Mouse (Mus musculus) stomach, embryonic 14.5 days (tissue): ENCODE results near the gene Birc5. TPM values are rescaled to one million over a fixed set of nuclear protein-coding genes. Genes with fewer than 3 reads are reported as not detected.

Experiments used
- ATAC-seq: fragments of 200-750 bp; cut with Nextera tagmentation; 2 replicates; pipeline ENCODE4 v1.8.0; 2017; ENCODE audit warnings: low read depth, moderate TSS enrichment; ENCODE audit not compliant: insufficient number of reproducible peaks, insufficient read depth, low FRiP score
- H3K27ac ChIP-seq: fragments of 300-500 bp; sonication (generic); 2 replicates; pipeline ENCODE4 v1.5.1; 2014; ENCODE audit warnings: mild to moderate bottlenecking, low read length, moderate library complexity, mixed read lengths
- H3K27me3 ChIP-seq: fragments of 300-500 bp; sonication (generic); 2 replicates; pipeline ENCODE4 v1.6.1; 2014; ENCODE audit warnings: low read length, control low read depth, mixed read lengths; ENCODE audit not compliant: control insufficient read depth, insufficient read depth
- H3K36me3 ChIP-seq: fragments of 300-500 bp; sonication (generic); 2 replicates; pipeline ENCODE4 v1.6.1; 2014; ENCODE audit warnings: mild to moderate bottlenecking, control low read depth, low read length, moderate library complexity, mixed read lengths; ENCODE audit not compliant: control insufficient read depth, insufficient read depth
- H3K4me1 ChIP-seq: fragments of 300-500 bp; sonication (generic); 2 replicates; pipeline ENCODE4 v1.6.1; 2014; ENCODE audit warnings: low read length, control low read depth, mixed read lengths; ENCODE audit not compliant: control insufficient read depth, insufficient read depth
- H3K4me2 ChIP-seq: fragments of 300-500 bp; sonication (generic); replicated peaks from 2 replicates; pipeline ENCODE4 v1.6.1; 2014; ENCODE audit warnings: low read depth, low read length, control low read depth
- H3K4me3 ChIP-seq: fragments of 300-500 bp; sonication (generic); 2 replicates; pipeline ENCODE4 v1.5.1; 2014; ENCODE audit warnings: low read depth, low read length, control low read depth
- H3K9ac ChIP-seq: fragments of 300-500 bp; sonication (generic); replicated peaks from 2 replicates; pipeline ENCODE4 v1.6.1; 2014; ENCODE audit warnings: low read depth, mild to moderate bottlenecking, control low read depth, low read length, moderate library complexity, mixed read lengths
- H3K9me3 ChIP-seq: fragments of 300-500 bp; sonication (generic); 2 replicates; pipeline ENCODE4 v1.6.1; 2016; ENCODE audit warnings: low read depth, low read length, control low read depth; ENCODE audit not compliant: control insufficient read depth
- WGBS: fragments of 180-500 bp; shearing (Covaris S2); extraction: QIAGEN DNeasy Blood & Tissue Kit; methylation state at CpG from one replicate; pipeline ENCODE4 v1.1.7; 2014; 5-methylcytosine and 5-hydroxymethylcytosine counted together
- polyA plus RNA-seq: library from polyadenylated mRNA; unstranded; fragments of >200 nt; fragmentation: Nextera tagmentation; extraction: Ambion mirVana; gene quantifications from 2 replicates; pipeline ENCODE4 v1.2.1, GENCODE M21; 2014

The Birc5 gene
- polyA plus RNA-seq, 1 experiment from 2014 or later = 307 TPM

DNA sequence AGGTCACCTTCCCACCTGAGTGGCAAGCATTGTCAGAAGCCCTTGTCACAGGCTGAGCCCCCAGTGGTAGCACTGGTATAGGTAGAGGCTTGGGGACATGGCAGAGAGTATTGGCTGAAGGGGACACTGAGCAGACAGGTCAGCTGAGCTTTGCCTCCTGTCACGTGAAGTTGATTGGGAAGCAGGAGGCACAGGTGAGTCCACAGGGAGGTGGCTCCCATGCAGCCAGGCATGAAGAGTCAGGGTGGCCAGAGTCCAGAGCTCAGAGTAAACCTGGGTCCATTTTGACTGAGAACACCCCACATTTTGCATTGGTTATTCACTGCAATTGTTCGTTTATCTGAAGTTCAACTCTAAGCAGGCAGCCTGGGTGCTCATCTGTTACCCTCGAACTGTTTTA lies 3.8 kb downstream of the Birc5 start:
- Histone ChIP-seq H3K36me3 (peaks cover 46% of the 10 kb centered on the region), H3K27me3 (no peaks in the 10 kb centered on the region), H3K27ac (no peak overlapping the region), H3K9me3 (no peaks in the 10 kb centered on the region), H3K4me3 (no peak overlapping the region), H3K4me2 (no peak overlapping the region), H3K9ac (no peak overlapping the region), H3K4me1 (peaks cover 19% of the 10 kb centered on the region)
- WGBS = 78% methylated on average over 3 of the region's 3 CpGs
- no peak for ATAC-seq

DNA sequence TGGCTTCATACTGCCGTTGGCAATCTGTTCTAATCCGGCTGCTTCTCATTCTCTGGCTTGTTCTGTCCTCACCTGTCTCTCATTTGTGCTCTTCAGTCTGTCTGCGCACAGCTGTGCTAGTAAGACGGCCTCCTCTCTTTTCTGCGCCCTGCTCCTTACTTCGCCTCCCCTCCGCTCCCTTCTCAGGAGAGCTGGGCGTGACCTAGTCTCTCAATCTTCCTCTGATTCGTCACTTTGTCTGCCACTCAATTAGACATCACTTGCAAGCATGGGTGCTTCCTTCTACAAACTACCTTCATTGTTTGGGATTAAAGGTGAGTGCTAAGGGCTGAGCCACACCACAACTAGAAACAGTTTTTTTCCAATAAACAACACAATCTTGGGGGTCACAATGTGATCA lies 5.2 kb downstream of the Birc5 start:
- H3K27me3 ChIP-seq = no peaks in the 10 kb centered on the region
- no peak overlapping the region for H3K9ac ChIP-seq
- WGBS = 91% methylated on average over 9 of the region's 9 CpGs
- peaks cover 46% of the 10 kb centered on the region for H3K36me3 ChIP-seq
- no peak overlapping the region for H3K27ac ChIP-seq
- H3K4me2 ChIP-seq = no peak overlapping the region
- H3K4me3 ChIP-seq = no peak overlapping the region
- ATAC-seq = no peak
- H3K9me3 ChIP-seq = no peaks in the 10 kb centered on the region
- peaks cover 14% of the 10 kb centered on the region for H3K4me1 ChIP-seq

DNA sequence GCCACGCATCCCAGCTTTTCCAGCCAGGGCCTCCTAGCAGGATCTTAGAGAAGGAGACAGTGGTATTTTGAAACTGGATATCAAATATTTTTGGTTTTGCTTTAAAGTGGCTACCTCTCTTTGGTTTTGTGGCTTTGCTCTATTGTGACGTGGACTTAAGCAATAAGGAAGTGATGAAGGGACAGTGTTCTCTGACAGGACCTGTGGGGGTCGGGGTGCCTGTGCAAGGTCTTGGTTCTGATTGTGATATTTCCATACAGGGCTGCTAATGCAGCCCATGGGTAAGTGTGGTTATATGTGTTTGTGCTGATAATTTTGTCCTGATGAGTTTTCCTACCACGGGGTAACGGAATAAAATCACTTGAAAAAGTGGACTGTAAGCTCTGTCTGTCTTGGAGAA lies 6.3 kb downstream of the Birc5 start:
- H3K36me3 ChIP-seq = peaks cover 46% of the 10 kb centered on the region
- WGBS = 97% methylated on average over 5 of the region's 5 CpGs
- ATAC-seq = no peak
- no peak overlapping the region for H3K4me3 ChIP-seq
- H3K9me3 ChIP-seq = no peaks in the 10 kb centered on the region
- H3K27me3 ChIP-seq = 0 out of 2 replicates have a peak, but pooled peaks cover 6% of the 10 kb centered on the region
- H3K27ac ChIP-seq = no peak overlapping the region
- no peak overlapping the region for H3K4me2 ChIP-seq
- H3K9ac ChIP-seq = no peak overlapping the region
- peaks cover 5% of the 10 kb centered on the region for H3K4me1 ChIP-seq

DNA sequence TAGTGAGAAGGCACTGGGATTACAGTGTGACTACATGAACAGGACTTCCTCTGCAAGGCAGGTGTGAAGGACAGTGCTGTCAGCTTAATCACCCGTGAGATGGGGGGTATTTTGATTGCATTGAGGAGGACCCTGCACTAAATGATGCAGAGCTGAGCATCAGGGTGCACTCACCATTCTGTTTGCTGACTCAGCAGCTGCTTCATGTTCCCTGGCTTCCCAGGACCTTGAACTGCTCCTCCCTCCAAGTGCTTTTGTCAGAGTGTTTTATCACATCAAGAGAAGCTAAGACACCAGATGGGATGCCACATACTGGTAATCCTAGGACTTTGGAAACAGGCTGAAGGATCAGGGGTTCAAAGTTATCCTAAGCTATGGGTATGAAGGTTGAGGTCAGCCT lies 6.9 kb downstream of the Birc5 start:
- Histone ChIP-seq H3K27me3 (peaks cover 9% of the 10 kb centered on the region; the same call in 1 of the 2 replicates), H3K4me1 (peaks cover 1% of the 10 kb centered on the region; the same call in 1 of the 2 replicates), H3K4me3 (no peak overlapping the region), H3K9ac (no peak overlapping the region), H3K4me2 (no peak overlapping the region), H3K36me3 (peaks cover 46% of the 10 kb centered on the region), H3K9me3 (no peaks in the 10 kb centered on the region), H3K27ac (no peak overlapping the region)
- ATAC-seq = no peak
- 71% methylated on average over 1 of the region's 1 CpGs for WGBS

DNA sequence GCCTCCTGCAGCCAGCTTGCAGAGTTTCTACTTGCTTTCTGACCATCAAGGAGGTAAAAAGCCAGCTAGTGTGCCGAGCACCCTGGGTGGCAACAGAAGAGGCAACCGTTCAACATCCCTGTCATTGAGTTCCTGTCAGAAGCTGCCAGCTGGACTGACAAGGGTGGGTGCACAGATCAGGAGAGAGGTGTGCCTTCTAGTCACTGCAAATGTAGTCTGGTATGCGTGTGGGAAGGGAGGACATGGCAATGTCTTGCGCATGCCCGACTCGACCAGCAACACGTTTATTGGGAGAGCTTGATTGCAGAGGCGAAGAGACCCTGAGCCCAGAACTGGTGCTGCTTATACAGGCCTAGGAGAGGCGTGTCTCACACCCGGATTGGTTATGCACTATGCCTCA lies 8.4 kb downstream of the Birc5 start:
- ATAC-seq = no peak
- Histone ChIP-seq H3K4me1 (no peaks in the 10 kb centered on the region), H3K9ac (no peak overlapping the region), H3K4me3 (no peak overlapping the region), H3K4me2 (no peak overlapping the region), H3K36me3 (peaks cover 46% of the 10 kb centered on the region), H3K9me3 (no peaks in the 10 kb centered on the region), H3K27me3 (peaks cover 12% of the 10 kb centered on the region; the same call in 1 of the 2 replicates), H3K27ac (no peak overlapping the region)
- WGBS = 96% methylated on average over 9 of the region's 10 CpGs

DNA sequence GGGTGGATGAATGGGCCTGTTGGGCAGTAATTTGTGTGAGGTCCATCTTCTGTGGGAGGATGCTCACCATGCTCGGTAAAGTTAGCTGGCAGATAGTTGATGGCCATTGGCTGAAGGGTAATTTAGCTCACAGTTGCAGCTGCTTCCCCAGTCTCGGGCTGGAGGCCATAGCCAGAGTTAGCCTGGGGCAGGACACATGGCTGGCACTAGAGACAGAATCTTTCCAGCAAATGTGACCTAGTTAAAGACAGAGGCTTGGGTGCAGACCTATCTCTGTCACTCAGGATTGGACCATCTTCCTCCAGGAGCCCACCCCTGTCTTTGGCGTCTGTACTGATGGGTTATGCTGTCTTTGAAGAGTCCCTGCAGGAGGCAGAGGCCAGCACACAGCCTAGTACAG lies 9.3 kb downstream of the Birc5 start:
- Histone ChIP-seq H3K4me2 (no peak overlapping the region), H3K9ac (no peak overlapping the region), H3K4me1 (no peaks in the 10 kb centered on the region), H3K36me3 (peaks cover 38% of the 10 kb centered on the region), H3K9me3 (no peaks in the 10 kb centered on the region), H3K27me3 (peaks cover 12% of the 10 kb centered on the region; the same call in 1 of the 2 replicates), H3K4me3 (no peak overlapping the region), H3K27ac (no peak overlapping the region)
- no peak for ATAC-seq
- WGBS = 53% methylated on average over 3 of the region's 3 CpGs

DNA sequence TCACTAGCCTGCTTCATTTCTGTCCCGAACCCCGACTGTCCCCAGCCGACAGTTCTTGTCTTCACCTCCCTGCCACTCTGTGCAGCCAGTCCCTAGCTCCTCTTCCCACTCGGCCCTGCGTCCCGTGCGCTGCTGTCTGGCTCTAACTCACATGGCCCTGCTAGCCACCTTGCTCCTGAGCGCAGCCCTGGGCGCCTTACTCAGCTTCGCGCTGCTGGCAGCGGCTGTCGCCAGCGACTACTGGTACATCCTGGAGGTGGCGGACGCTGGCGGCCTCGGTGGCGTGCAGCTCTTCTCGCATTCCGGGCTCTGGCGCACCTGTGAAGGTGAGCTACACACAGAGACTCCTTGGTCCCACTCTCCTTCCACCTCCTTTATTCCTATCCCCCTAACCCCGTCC lies 11.6 kb downstream of the Birc5 start, which contains the start of gene Tmem235:
Gene Tmem235 (plus strand): TSS at position 152 of the 400 bp plus-strand sequence.
- H3K9me3 ChIP-seq = no peaks in the 10 kb centered on the region
- no peak within 1 kb of the TSS for H3K4me3 ChIP-seq
- H3K27me3 ChIP-seq = peaks cover 12% of the 10 kb centered on the region; the same call in 1 of the 2 replicates
- H3K9ac ChIP-seq = no peak within 1 kb of the TSS
- 5% methylated on average over 23 of the region's 23 CpGs for WGBS
- peaks cover under 1% of the 10 kb centered on the region; the same call in 1 of the 2 replicates for H3K4me1 ChIP-seq
- no peak for ATAC-seq
- H3K27ac ChIP-seq = no peak within 1 kb of the TSS
- peaks cover 19% of the 10 kb centered on the region for H3K36me3 ChIP-seq
- H3K4me2 ChIP-seq = no peak within 1 kb of the TSS

DNA sequence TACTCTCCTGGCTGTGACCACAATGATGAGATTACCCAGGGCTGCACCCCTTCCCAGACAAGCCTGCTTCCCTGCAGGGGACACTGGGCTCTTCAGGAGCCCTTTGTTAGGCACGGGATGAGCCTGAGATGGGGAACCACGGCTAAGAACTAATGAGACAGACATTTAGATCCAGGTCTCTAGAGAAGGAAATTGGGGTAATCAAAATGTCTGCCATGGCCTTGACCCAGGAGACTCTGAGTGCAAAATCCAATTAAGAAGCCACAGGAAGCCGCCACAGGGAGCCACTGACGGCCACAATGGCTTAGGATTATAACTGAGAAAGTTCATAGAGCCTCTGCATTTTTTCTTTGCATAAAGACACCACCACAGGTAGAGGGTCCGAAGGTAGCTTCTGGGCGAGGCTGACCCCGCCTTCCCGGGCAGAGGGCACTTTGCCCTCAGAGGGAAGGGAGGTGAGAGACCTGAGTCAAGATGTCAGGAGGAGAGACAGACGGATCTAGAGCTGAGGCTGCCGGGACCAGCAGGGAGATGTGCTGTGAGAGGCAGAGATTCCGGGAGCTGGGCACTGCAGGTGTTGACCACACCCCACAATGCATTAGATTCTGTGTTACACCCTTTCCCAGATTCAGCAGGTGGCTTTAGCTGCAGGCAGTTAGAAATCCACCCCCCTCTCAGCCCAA lies 14.3 kb downstream of the Birc5 start:
- Histone ChIP-seq H3K9ac (no peak overlapping the region), H3K27ac (no peak overlapping the region)

More for the DNA sequence above, 14.3 kb downstream of the Birc5 start:
- no peak for ATAC-seq
- H3K9me3 ChIP-seq = no peaks in the 10 kb centered on the region
- no peaks in the 10 kb centered on the region for H3K36me3 ChIP-seq
- 35% methylated on average over 11 of the region's 11 CpGs for WGBS
- no peak overlapping the region for H3K4me2 ChIP-seq
- peaks cover 5% of the 10 kb centered on the region; the same call in 1 of the 2 replicates for H3K4me1 ChIP-seq
- H3K4me3 ChIP-seq = no peak overlapping the region
- H3K27me3 ChIP-seq = peaks cover 12% of the 10 kb centered on the region; the same call in 1 of the 2 replicates
